Mouse (Mus musculus) lung, embryonic 16.5 days (tissue): ENCODE data around the gene Plagl1. TPM values are rescaled to one million over a fixed set of nuclear protein-coding genes. Genes with fewer than 3 reads are reported as not detected.

Source experiments
- ATAC-seq: fragments of 200-750 bp; cut with Nextera tagmentation; 2 replicates; pipeline ENCODE4 v1.8.0; 2017; ENCODE audit warnings: low read depth, mild to moderate bottlenecking, moderate library complexity
- H3K27ac ChIP-seq: fragments of 300-500 bp; sonication (generic); 2 replicates; pipeline ENCODE4 v1.5.1; 2014; ENCODE audit warnings: mild to moderate bottlenecking, control low read depth, low read length
- H3K27me3 ChIP-seq: fragments of 300-500 bp; sonication (generic); 2 replicates; pipeline ENCODE4 v1.6.1; 2014; ENCODE audit warnings: low read depth, low read length, mixed read lengths; ENCODE audit not compliant: control insufficient read depth, insufficient read depth
- H3K36me3 ChIP-seq: fragments of 300-500 bp; sonication (generic); 2 replicates; pipeline ENCODE4 v1.6.1; 2014; ENCODE audit warnings: low read length; ENCODE audit not compliant: control insufficient read depth, insufficient read depth
- H3K4me1 ChIP-seq: fragments of 300-500 bp; sonication (generic); replicated peaks from 2 replicates; pipeline ENCODE4 v1.6.1; 2014; ENCODE audit warnings: low read length, mixed read lengths; ENCODE audit not compliant: control insufficient read depth, insufficient read depth
- H3K4me2 ChIP-seq: fragments of 300-500 bp; sonication (generic); 2 replicates; pipeline ENCODE4 v1.6.1; 2014; ENCODE audit warnings: low read depth, low read length, control low read depth
- H3K4me3 ChIP-seq: fragments of 300-500 bp; sonication (generic); 2 replicates; pipeline ENCODE4 v1.5.1; 2014; ENCODE audit warnings: mild to moderate bottlenecking, low read length, control low read depth
- H3K9ac ChIP-seq: fragments of 300-500 bp; sonication (generic); 2 replicates; pipeline ENCODE4 v1.6.1; 2014; ENCODE audit warnings: low read length, control low read depth
- H3K9me3 ChIP-seq: fragments of 300-500 bp; sonication (generic); 2 replicates; pipeline ENCODE4 v1.6.1; 2016; ENCODE audit warnings: low read length; ENCODE audit not compliant: control insufficient read depth
- WGBS: fragments of 180-500 bp; shearing (Covaris S2); extraction: QIAGEN DNeasy Blood & Tissue Kit; methylation state at CpG from one replicate; pipeline ENCODE4 v1.1.7; 2014; 5-methylcytosine and 5-hydroxymethylcytosine counted together
- polyA plus RNA-seq: library from polyadenylated mRNA; unstranded; fragments of >200 nt; fragmentation: Nextera tagmentation; extraction: Ambion mirVana; gene quantifications from 2 replicates; pipeline ENCODE4 v1.2.1, GENCODE M21; 2015

Gene Plagl1
- polyA plus RNA-seq, 1 experiment from 2014 or later, result 145 TPM

DNA sequence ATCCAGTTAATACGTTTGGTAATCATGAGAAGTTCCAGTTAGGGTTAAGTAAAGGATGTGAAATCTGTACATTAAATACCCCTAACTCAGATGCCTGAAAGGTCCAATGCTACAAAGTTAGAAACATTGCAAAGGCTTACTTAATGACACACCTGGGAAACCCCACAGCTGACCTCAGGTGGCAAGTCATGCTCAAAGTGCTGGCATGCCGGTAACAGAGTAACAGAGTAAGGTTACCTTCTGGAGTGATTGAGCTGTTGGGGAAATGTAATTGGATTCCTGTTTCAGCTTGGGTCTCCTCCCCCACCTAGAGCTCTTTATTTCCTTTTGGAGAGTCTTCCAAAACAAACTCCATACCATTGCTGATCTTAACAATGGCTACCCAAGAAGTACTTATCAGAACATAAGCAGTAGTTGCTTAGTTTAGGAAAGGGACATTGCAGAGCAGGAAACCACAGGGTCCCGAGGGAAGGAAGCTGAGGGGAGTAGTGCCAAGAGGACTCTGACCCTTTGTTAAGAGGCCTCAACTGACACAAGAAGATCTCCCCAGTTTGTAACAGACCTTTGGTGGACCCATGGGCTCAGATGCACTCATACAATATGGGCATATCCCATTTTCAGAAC, 4.9 kb downstream of the Plagl1 start:
- Histone ChIP-seq H3K27ac (no peak overlapping the region), H3K4me1 (peaks cover 6% of the 10 kb centered on the region), H3K36me3 (no peaks in the 10 kb centered on the region), H3K27me3 (peaks cover 14% of the 10 kb centered on the region), H3K9ac (no peak overlapping the region), H3K4me3 (no peak overlapping the region), H3K9me3 (no peaks in the 10 kb centered on the region), H3K4me2 (no peak overlapping the region)
- ATAC-seq, result no peak
- WGBS, result 51% methylated on average over 3 of the region's 3 CpGs

DNA sequence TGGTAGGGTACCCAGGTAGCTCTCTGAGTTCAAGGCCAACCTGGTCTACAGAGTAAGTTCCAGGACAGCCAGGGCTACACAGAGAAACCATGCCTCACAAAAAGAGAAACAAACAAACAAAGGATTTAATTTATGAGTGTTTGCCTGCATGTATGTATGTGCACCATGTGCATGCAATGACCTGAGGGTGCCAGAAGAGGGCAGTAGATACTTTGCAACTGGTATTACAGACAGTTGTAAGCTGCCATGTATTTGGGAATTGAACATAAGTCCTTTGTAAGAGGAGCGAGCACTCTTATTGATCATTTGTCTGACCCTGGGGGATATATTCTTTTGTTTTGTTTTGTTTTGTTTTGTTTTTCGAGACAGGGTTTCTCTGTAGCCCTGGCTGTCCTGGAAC, 10.7 kb downstream of the Plagl1 start:
- Histone ChIP-seq H3K9me3 (no peaks in the 10 kb centered on the region; the same call in 1 of the 2 replicates), H3K36me3 (no peaks in the 10 kb centered on the region), H3K4me1 (no peaks in the 10 kb centered on the region), H3K27ac (no peak overlapping the region), H3K27me3 (no peaks in the 10 kb centered on the region), H3K4me2 (no peak overlapping the region), H3K4me3 (no peak overlapping the region), H3K9ac (no peak overlapping the region)
- WGBS, result 92% methylated on average over 2 of the region's 2 CpGs
- no peak for ATAC-seq

DNA sequence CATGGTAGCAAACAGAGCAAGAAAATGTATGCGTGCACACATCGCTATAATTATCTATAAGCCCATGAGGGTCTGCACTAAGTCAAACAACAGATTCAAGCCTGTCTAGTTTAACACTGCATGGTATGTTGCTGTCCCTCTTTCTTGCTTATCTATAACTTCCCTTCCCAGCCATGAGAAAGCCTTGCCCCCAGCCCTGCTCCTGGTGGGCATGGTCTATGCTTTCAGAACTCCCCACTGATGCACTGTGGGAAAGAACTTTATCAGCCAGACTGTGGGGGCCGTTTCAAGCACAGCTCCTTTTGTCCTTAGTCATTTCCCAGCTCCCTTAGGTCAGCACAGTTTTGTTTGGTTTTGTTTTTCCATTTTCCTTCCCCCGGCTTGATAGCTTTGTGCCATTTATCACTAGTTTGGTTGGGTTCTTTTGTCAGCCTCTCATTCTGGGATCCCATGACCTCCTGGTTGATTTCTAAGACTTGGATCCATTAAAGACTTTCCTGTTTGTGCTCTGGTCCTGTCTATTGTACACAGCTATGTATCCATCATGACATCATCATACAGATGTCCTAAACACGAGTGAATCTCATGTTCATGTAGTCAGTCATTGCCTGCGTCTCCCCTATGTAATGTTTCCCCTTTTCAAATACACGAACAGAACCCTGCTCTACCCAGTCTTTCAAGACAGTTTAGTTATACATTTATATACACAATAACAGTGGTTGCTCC, 16.7 kb downstream of the Plagl1 start:
- no peaks in the 10 kb centered on the region for H3K36me3 ChIP-seq
- H3K4me1 ChIP-seq, result no peaks in the 10 kb centered on the region
- ATAC-seq, result peak; percentile 72
- no peak overlapping the region for H3K27ac ChIP-seq
- 44% methylated on average over 7 of the region's 7 CpGs for WGBS
- no peaks in the 10 kb centered on the region for H3K9me3 ChIP-seq
- no peak overlapping the region for H3K4me3 ChIP-seq
- no peaks in the 10 kb centered on the region for H3K27me3 ChIP-seq
- H3K4me2 ChIP-seq, result 0 out of 2 replicates have a peak overlapping the region, but pooled peaks have one; percentile 4
- no peak overlapping the region for H3K9ac ChIP-seq

DNA sequence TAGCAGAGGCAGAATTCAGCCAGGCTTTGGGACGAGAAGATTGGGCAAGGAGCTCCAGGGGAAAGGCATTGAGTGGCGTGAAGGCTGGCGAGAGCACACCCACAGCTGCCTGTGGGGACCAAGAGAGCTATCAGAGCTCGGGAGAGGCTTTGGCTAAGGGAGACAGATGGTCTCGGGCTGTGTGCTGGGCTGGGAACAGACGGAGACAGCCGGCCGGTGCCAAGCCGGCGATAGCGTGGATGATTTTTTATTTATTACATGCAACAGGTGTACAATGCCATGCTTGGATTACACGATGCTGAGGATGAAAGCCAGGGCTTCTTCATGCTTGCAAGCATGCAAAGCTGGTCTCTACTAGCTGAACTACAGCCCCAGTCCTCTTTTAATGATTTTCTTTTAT, 22.2 kb downstream of the Plagl1 start:
- Histone ChIP-seq H3K4me2 (no peak overlapping the region), H3K4me1 (no peaks in the 10 kb centered on the region), H3K27me3 (no peaks in the 10 kb centered on the region), H3K9ac (no peak overlapping the region), H3K4me3 (no peak overlapping the region), H3K9me3 (peaks cover 2% of the 10 kb centered on the region; the same call in 1 of the 2 replicates), H3K27ac (no peak overlapping the region), H3K36me3 (no peaks in the 10 kb centered on the region)
- no peak for ATAC-seq
- 74% methylated on average over 12 of the region's 12 CpGs for WGBS

DNA sequence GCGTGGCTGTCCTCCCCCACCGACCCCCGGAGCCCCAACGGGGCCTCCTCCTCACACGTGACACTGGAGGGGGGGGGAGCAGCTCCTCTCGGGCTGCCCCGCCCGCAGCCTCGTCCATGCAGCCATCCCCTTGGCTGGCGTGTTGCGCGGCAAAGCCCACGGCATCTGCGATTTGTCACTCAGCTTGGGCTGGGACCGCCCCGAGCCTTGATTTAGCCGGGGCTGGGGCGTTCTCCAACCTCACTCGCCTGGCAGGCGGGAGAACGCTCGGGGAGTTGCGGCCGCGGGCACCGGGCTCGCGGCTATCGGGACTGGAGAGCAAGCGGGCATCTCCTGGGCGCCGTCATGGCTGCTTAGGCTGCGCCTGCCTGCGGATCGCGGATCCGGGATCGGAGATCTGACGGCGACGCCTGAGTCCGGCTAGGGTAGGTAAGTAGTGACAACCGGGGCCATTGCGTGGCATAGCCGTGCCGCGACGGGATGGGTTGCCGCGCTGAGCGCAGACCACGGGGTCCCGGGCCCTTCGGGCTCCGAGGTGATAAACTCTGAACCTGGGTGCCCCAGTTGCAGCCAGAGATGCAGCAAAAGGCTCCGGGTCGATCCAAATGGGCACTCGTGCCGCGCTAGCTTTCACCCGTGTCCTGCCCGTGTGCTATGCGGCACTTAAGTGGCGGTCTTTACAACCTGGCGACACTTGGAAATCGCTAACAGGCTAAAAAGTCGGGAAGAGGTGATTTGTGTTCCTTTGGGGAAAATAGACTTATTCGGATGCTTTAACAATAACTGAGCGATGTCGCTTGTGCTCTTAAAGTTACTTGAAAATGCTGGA, 30.5 kb downstream of the Plagl1 start:
- Histone ChIP-seq H3K9ac (peak overlapping the region; percentile 85), H3K4me1 (no peaks in the 10 kb centered on the region), H3K9me3 (peaks cover 28% of the 10 kb centered on the region), H3K27me3 (no peaks in the 10 kb centered on the region), H3K36me3 (peaks cover 4% of the 10 kb centered on the region; the same call in 1 of the 2 replicates), H3K27ac (peak overlapping the region; percentile 75), H3K4me3 (peak overlapping the region; percentile 71), H3K4me2 (peak overlapping the region; percentile 64)
- ATAC-seq, result peak; percentile 97
- WGBS, result 46% methylated on average over 70 of the region's 70 CpGs

DNA sequence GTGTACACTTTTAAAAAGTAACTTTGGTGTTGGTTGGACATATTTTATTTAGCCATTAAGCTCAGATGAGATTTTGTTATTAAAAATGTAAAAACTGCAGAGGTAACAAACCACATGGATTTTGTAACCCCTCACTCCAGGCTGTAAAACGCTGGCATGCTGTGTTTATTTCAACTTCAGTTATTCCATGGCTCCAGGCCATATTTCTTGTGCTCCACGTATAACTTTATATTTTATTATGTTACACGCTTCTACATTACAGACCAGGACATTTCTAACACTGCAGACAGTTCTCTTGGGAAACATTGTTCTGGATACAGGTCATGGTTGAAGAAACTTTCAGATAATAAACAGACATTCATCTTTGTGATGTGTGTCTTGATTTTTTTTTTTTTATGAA, 32.7 kb downstream of the Plagl1 start:
- H3K4me3 ChIP-seq, result peak overlapping the region; percentile 21
- H3K4me1 ChIP-seq, result no peaks in the 10 kb centered on the region; the same call in 1 of the 2 replicates
- no peaks in the 10 kb centered on the region for H3K27me3 ChIP-seq
- peak overlapping the region; percentile 43 for H3K4me2 ChIP-seq
- no peak overlapping the region for H3K27ac ChIP-seq
- no peak for ATAC-seq
- WGBS, result 54% methylated on average over 3 of the region's 3 CpGs
- H3K36me3 ChIP-seq, result peaks cover 4% of the 10 kb centered on the region; the same call in 1 of the 2 replicates
- H3K9ac ChIP-seq, result no peak overlapping the region
- peaks cover 28% of the 10 kb centered on the region for H3K9me3 ChIP-seq

DNA sequence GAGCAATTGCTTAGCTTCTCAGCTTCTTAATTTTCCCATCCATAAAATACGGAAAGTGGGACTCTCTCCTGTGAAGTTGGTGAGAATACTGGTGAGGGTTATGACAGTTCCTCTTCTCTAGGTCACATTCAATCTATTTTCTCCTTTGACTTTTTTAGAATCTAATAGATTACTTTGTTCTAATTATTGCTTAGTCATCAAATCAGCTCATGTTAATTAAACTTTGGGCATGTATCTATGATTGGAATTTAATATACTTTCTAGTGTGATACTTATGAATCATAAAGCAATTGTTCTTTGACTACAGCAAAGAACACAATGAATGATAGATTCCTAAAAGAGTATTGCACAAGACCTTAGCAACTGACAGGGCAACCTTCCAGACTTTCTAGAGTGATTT, 38.6 kb downstream of the Plagl1 start:
- peaks cover 19% of the 10 kb centered on the region for H3K4me1 ChIP-seq
- WGBS, result 80% methylated on average over 1 of the region's 1 CpGs
- ATAC-seq, result no peak
- H3K27ac ChIP-seq, result no peak overlapping the region
- no peak overlapping the region for H3K4me2 ChIP-seq
- H3K9ac ChIP-seq, result no peak overlapping the region
- H3K9me3 ChIP-seq, result no peaks in the 10 kb centered on the region
- H3K27me3 ChIP-seq, result no peaks in the 10 kb centered on the region
- no peaks in the 10 kb centered on the region for H3K36me3 ChIP-seq
- H3K4me3 ChIP-seq, result no peak overlapping the region

DNA sequence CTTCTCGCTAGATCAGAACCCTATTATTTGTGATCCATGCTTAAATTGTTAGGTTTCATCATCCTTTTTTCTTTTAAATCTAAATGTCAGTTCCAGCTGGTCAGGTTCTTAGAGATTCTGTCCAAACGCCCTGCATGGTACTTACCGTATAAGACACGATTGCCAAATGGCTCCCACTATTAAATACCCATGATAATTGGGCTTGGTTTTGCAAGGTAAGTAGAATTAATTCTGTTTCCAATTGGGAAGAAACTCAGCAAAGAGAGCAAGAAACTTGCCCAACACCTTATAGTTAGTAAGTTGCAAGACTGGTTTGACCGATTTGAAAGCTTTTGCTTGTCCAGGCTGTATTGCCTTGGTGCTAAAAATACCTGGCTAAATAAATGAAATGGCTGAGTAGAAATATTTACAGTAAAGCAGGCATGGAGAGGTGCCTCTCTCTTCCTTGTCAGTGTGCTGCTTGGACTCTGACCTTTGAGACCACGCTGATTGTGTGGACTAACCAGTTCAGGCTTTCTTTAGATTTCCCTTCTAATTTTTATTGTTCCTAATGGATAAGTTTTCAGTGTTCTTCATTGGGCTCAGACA, 39.9 kb downstream of the Plagl1 start:
- Histone ChIP-seq H3K4me3 (no peak overlapping the region), H3K4me2 (peak overlapping the region; percentile 11; the same call in 1 of the 2 replicates), H3K9ac (no peak overlapping the region), H3K9me3 (no peaks in the 10 kb centered on the region), H3K27me3 (no peaks in the 10 kb centered on the region), H3K4me1 (peaks cover 19% of the 10 kb centered on the region), H3K36me3 (no peaks in the 10 kb centered on the region), H3K27ac (peak overlapping the region; percentile 75)
- WGBS, result 61% methylated on average over 6 of the region's 6 CpGs
- peak; percentile 73 for ATAC-seq

DNA sequence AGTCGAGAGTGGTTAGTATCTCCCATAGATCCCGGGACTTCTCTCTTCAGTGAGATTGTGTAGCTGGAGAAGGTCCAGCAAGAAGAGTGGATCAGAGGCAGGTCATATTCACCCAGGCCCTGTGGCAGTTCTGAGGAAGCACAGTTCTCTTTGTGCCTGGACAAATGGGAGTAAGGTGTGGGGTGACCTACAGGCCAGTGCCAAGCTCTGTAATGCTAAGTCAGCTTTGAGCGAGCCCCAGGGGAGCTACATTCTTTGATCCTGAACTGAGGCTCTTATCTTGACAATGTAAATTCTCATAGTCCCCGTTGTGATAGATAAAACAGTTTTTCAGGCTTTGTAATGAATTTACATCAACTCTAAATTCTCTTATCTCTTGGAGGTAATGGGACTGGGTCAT, 42.1 kb downstream of the Plagl1 start:
- no peaks in the 10 kb centered on the region for H3K9me3 ChIP-seq
- no peak overlapping the region for H3K9ac ChIP-seq
- H3K4me2 ChIP-seq, result no peak overlapping the region
- H3K27ac ChIP-seq, result no peak overlapping the region
- H3K36me3 ChIP-seq, result no peaks in the 10 kb centered on the region
- ATAC-seq, result no peak
- 49% methylated on average over 4 of the region's 4 CpGs for WGBS
- peaks cover 23% of the 10 kb centered on the region for H3K4me1 ChIP-seq
- H3K4me3 ChIP-seq, result no peak overlapping the region
- H3K27me3 ChIP-seq, result no peaks in the 10 kb centered on the region
